Mouse (Mus musculus) brain, adult 2 months (tissue): ENCODE measurements around the gene Gm853.

ENCODE experiments used
- DNase-seq: peaks from one replicate; pipeline ENCODE4 v3.0.0; 2011; ENCODE audit warnings: low read depth, low spot score

Gm853 gene

GRCm38 (mm10) chr4:130174335-130175031, 47.7 kb downstream of the Gm853 start:
- no peak for DNase-seq

- DNase-seq: no peak
Observed at GRCm38 (mm10) chr4:130173911-130174311, 48.3 kb downstream of the Gm853 start.

DNA sequence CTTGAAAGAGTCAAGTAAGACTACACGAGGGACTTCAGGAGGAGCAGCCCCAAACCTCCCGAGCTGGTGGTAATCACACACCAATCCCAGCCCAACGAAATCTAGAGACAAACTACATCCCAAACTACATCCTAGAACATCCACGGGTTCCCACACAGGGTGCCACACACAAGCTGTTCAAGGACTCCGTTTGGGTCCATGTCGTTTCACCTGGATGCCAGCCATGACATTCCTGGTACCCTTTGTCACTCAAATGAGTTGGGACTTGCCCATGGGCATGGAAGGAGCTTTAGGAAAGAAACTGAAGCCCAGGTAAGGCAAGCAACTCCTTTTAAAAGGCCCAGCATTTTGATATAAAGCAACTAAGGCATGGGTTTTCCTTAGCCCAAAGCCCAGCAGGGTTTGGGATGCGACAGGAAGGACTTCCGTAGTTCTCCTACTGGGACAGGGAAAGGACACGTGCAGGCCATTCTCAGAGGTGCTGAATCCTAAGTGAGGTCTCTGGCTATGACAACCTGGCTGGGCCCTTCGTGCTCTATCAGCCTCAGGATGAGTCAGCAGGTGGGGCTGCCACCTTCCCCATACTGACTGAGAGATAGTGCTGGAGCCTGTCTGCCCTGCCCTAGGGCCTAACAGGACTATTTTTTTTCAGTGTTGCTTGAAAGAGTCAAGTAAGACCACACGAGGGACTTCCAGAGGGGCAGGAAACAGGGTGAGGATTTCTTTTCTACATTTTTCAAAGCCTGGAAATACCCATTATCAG, 49.0 kb downstream of the Gm853 start:
- DNase-seq: no peak

DNA sequence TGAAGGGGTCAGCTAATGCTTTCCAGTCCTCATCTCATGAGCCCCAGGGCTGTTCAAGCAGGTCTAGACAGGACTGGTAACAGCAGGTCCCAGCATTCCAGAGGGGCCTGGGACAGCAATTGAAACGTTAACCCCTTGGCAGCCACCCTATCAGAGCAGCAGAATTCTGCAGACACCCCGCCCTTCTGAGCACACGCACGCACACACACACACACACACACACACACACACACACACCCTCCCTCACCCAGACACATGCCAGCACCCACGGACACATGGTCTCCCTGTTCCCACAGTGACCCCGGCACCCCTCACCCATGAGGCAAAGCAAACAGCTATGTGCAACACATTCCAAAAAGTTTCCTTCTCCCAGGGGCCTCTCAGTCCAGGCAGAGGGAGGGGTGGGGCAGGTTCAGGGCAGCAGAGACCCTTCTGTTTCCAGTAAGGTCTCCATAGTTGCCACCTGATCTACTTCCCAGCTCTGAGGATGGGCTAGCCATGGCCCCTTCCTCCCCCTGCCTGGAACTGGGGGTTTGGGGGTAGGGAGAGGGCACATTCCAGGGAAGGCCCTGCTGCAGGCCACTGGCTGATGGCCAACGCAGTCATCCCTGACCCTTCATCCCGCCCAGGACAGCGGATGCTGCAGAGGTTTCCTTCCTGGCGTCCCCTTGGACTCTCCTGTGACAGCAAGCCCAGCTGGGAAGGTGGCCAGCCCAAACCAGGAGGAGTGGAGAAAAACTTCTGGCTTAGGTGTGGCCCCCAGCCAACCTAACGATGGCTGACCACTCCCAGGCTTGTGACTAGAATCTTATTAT, 50.0 kb downstream of the Gm853 start:
- DNase-seq: no peak

DNA sequence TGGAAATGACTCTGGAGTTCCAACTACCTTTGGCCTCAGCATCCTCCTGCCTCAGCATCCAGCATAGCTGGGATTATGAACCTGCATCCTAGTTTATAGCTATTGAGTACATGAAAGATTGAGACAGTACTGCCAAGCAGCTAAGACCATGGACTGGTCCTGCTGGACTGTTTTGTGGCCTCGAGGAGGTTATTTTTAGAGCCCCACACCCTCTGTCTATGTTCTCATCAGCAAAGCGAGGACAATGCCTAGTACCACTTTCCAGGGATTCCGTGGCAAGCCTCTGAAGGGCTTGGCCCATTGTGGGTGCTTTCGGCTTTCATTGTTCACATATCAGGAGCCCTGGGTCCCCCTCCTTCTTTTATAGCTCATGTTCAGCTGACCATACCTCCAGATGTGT, 51.8 kb downstream of the Gm853 start:
- DNase-seq: no peak

DNA sequence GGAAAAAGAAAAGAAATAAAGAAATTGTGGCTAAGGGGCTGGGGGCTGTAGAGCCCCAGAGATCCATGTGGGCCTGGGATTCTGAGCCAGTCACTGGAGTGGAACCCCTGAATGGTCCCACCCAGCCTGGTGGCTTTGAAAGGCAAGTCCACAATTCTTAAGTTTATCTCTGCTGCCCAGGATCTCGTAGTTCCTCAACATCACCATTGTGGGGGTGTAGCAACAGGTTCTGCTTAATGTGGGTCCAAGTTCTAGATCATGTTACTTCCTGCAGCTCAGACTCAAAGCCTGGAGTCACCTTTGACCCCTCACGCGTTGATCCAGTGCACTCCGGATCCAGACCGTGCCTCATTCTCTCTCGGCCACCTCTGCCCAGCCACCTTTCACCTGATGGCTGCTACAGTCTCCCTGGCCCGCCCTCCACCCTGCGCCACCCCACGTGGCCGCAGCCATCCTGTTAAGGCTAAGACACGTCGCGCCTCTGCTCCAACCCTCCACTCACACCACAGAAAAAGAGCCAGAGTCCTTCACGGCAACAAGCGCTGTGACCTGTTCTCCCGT, 52.7 kb downstream of the Gm853 start:
- no peak for DNase-seq

DNA sequence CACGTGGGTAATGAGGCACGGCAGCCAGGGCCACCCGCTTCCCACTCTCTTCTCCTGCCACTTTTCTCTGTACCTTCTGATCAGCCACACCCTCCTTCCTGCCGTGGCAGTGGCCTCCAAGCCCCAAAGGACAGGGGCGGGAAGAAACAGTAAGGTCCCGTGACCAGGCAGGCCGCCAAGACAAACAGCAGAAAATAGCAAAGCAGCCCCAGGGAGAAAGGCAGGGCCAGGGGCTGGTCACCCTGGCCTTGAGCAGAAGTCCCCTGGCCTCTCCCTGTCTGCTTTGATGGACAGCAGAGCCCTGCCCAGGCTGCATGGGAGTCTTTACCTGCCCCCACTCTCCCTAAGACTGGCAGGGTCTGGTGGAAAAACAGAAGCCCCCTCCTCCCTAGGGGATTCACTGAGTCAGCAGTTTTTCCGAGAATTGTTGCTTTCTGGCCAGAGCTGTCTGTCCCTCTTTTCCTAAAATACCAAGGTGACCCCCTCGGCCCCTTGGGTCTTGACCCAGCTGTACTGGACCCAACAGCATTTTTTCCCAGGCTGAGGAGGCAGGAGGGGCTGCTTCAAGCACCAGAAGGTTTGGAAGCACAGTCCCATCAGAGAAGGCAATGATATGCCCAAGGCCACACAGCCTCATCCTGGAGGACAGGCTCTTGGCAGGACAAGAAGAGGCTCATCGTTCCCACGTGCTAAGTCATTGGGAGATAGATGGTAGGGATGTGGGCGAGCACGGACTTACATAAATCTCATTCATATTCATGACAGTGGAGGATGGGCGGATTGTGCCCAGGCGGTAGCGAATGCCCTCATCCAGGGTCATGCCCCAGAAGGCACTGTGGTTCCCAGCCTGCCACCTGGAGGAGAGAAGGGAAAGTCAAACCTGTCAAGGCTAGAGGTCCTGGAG, 53.7 kb downstream of the Gm853 start:
- DNase-seq: peak; percentile 40

DNA sequence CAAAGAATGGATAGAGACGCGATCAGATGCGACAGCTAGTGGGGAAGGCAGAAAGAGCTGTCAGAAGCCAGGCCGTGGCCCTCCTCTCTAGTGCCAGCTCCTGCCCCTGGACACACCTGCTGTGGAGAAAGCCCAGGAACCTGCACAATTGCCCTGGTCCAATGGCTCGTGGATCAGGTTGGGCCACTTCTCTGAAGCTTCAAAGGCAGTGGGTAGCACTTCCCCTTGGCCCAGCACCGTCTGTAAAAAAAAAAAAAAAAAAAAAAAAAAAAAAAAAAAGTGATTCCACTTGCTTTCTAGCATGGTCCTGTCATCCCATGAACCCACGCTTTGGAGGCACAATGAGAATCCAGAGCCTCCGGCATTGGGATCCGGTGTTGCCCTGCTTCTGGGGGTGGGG, 54.4 kb downstream of the Gm853 start:
- DNase-seq: no peak

- no peak for DNase-seq
Observed at GRCm38 (mm10) chr4:130167321-130167720, 54.9 kb downstream of the Gm853 start.

DNA sequence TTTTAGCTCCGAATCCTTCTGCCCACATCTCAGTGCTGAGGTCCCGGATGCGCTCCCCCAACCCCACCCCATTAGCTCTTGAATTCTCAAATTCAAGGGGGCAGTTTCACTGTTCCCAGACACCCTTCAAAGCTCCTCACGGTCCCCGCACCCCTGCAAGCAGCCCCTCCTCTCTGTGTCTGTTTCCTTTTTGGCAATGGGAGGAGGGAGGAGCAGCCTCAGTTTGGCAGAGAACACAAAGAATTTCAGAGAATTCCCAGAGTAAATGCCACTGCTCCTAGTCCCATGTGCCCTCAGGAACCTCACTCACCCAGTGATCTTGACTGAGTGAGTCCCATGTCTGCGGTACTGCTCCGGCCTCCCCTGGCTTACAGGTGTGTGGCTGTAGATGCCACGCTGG, 55.6 kb downstream of the Gm853 start:
- DNase-seq: no peak

DNA sequence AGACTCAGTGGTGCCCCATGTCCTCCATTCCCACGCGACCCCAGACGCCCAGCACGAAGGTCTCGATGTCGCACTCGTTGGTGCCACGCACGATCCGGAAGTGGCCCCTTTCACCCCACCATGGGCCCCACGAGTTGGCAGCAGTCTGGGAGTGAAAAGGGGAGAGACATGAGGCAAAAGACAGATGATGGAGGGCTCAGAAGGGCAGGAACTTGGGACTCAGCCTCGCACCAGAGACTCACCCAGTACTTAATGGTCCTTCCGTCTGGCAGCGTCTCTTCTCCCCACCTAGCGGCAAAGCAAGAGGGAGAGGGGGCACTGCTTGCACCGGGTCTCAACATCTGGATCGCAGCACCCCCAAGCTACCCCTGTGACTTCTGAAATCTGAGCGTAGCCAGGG, 56.1 kb downstream of the Gm853 start:
- DNase-seq: no peak

- DNase-seq: no peak
Observed at GRCm38 (mm10) chr4:130164121-130164520, 58.1 kb downstream of the Gm853 start.

DNA sequence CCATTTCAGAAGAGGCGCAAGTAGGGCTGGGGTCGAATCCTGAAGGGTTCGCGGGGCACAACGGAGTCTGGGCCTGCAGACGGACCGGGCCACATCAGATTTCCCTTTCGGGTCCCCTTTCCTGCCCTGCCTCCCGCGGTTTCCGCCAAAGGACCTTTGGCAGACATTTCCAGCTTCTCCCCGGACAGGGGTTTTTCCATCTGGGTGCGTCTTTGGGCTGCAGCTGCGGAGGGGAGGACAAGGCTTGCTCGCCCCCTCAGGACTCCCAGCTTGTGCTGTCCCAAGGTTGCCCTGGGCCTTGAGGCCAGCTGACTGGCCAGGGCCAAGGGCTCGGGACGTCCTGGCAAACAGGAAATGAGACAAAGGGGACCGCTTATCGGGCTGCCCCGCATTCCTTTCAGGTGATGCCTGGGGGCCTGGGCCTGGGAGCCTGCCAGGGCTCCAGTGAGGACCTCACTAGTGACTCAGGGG, 58.8 kb downstream of the Gm853 start:
- no peak for DNase-seq

DNA sequence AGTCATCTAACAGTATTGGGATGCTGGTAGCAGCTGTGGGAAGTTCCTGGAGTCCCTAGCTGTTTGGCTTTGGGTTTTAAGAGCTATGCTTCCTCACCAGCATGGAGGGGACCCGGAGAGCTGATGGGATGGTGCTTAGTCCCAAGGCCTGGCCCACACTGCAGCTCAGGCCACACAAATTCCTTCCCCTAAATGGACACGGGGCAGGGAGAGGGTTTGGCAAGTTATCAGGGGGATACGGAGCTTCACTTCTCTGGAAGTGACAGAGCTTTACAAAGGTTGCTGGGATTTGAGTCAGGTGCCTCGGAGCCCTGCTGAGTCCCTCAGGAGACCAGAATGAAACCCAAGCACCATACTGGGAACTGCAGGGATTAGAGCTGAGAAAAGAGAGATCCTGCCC, 60.9 kb downstream of the Gm853 start:
- DNase-seq: no peak
